Mouse (Mus musculus) stomach, embryonic 14.5 days (tissue): Measurements from ENCODE around the gene 2610301B20Rik. TPM values are rescaled to one million over a fixed set of nuclear protein-coding genes. Genes with fewer than 3 reads are reported as not detected.
A peak's percentile ranks its signal among the peaks of the same experiment; 100 is the strongest.

ENCODE experiments used
- ATAC-seq: fragments of 200-750 bp; cut with Nextera tagmentation; 2 replicates; pipeline ENCODE4 v1.8.0; 2017; ENCODE audit warnings: low read depth, moderate TSS enrichment; ENCODE audit not compliant: insufficient number of reproducible peaks, insufficient read depth, low FRiP score
- H3K27ac ChIP-seq: fragments of 300-500 bp; sonication (generic); 2 replicates; pipeline ENCODE4 v1.5.1; 2014; ENCODE audit warnings: mild to moderate bottlenecking, low read length, moderate library complexity, mixed read lengths
- H3K27me3 ChIP-seq: fragments of 300-500 bp; sonication (generic); 2 replicates; pipeline ENCODE4 v1.6.1; 2014; ENCODE audit warnings: low read length, control low read depth, mixed read lengths; ENCODE audit not compliant: control insufficient read depth, insufficient read depth
- H3K36me3 ChIP-seq: fragments of 300-500 bp; sonication (generic); 2 replicates; pipeline ENCODE4 v1.6.1; 2014; ENCODE audit warnings: mild to moderate bottlenecking, control low read depth, low read length, moderate library complexity, mixed read lengths; ENCODE audit not compliant: control insufficient read depth, insufficient read depth
- H3K4me1 ChIP-seq: fragments of 300-500 bp; sonication (generic); 2 replicates; pipeline ENCODE4 v1.6.1; 2014; ENCODE audit warnings: low read length, control low read depth, mixed read lengths; ENCODE audit not compliant: control insufficient read depth, insufficient read depth
- H3K4me2 ChIP-seq: fragments of 300-500 bp; sonication (generic); replicated peaks from 2 replicates; pipeline ENCODE4 v1.6.1; 2014; ENCODE audit warnings: low read depth, low read length, control low read depth
- H3K4me3 ChIP-seq: fragments of 300-500 bp; sonication (generic); 2 replicates; pipeline ENCODE4 v1.5.1; 2014; ENCODE audit warnings: low read depth, low read length, control low read depth
- H3K9ac ChIP-seq: fragments of 300-500 bp; sonication (generic); replicated peaks from 2 replicates; pipeline ENCODE4 v1.6.1; 2014; ENCODE audit warnings: low read depth, mild to moderate bottlenecking, control low read depth, low read length, moderate library complexity, mixed read lengths
- H3K9me3 ChIP-seq: fragments of 300-500 bp; sonication (generic); 2 replicates; pipeline ENCODE4 v1.6.1; 2016; ENCODE audit warnings: low read depth, low read length, control low read depth; ENCODE audit not compliant: control insufficient read depth
- WGBS: fragments of 180-500 bp; shearing (Covaris S2); extraction: QIAGEN DNeasy Blood & Tissue Kit; methylation state at CpG from one replicate; pipeline ENCODE4 v1.1.7; 2014; 5-methylcytosine and 5-hydroxymethylcytosine counted together
- polyA plus RNA-seq: library from polyadenylated mRNA; unstranded; fragments of >200 nt; fragmentation: Nextera tagmentation; extraction: Ambion mirVana; gene quantifications from 2 replicates; pipeline ENCODE4 v1.2.1, GENCODE M21; 2014

Gene 2610301B20Rik
- polyA plus RNA-seq, 1 experiment from 2014 or later = 28.7 TPM

DNA sequence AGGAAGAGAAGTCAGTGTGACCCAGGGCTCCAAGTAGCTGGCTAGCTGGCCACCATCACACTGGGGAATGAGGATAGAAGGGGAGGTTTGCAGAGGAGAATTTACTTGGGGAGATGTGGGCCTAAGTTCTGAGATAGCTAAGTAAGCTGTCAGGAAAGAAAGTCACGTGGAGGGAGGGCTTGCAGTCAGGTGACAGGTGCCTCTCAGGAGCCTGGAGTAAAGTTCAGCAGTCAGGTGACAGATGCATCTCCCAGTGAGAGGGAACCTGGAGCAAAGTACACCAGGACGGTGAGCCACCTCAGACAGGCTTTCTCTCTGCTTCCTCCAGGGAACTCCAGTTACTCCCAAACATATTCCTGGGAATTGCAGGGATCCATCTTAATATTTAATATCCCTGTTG, 49.8 kb downstream of the 2610301B20Rik start:
- Histone ChIP-seq H3K9ac (no peak overlapping the region), H3K36me3 (no peaks in the 10 kb centered on the region), H3K9me3 (no peaks in the 10 kb centered on the region), H3K4me1 (no peaks in the 10 kb centered on the region), H3K4me3 (no peak overlapping the region), H3K4me2 (no peak overlapping the region), H3K27me3 (no peaks in the 10 kb centered on the region), H3K27ac (no peak overlapping the region)
- WGBS = 75% methylated on average over 2 of the region's 2 CpGs
- no peak for ATAC-seq

DNA sequence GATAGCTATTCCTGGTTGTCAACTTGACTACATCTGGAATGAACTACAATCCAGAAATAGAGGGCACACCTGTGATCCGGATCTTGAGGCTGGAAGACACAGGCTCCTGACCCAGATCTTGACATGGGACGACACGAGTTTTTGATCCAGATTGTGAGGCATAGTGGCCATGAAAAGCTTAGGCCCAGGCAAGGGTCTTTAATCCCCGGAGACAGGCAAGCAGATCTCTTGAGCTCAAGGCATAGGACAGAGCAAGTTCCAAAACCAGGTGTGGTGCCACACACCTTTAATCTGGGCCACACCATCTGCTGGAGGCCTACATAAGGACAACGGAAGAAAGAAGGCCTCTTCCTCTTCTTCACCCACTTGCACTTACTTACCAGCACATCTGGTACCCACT, 50.2 kb downstream of the 2610301B20Rik start:
- no peak for ATAC-seq
- Histone ChIP-seq H3K9me3 (no peaks in the 10 kb centered on the region), H3K27me3 (no peaks in the 10 kb centered on the region), H3K4me1 (no peaks in the 10 kb centered on the region), H3K27ac (no peak overlapping the region), H3K4me2 (no peak overlapping the region), H3K9ac (no peak overlapping the region), H3K36me3 (no peaks in the 10 kb centered on the region), H3K4me3 (no peak overlapping the region)
- 83% methylated on average over 5 of the region's 5 CpGs for WGBS

DNA sequence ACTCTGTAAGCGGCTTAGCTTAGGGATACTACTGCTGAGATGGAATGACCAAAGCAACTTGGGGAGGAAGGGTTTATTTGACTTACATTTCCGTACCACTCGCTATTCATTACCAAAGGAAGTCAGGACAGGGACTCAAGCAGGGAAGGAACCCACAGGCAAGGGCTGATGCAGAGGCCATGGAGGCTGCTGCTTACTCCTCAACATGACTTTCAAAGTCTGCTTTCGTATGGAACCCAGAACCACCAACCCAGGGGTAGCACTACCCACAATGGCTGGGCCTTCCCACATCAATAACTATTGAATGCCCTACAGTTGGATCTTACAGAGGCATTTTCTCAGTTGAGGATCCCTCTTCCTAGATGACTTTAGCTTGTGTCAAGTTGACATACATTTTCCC, 52.1 kb downstream of the 2610301B20Rik start:
- no peak for ATAC-seq
- H3K4me2 ChIP-seq = no peak overlapping the region
- H3K9ac ChIP-seq = no peak overlapping the region
- H3K27ac ChIP-seq = no peak overlapping the region
- no peaks in the 10 kb centered on the region for H3K9me3 ChIP-seq
- WGBS = 85% methylated on average over 4 of the region's 4 CpGs
- no peaks in the 10 kb centered on the region for H3K27me3 ChIP-seq
- H3K36me3 ChIP-seq = no peaks in the 10 kb centered on the region
- no peak overlapping the region for H3K4me3 ChIP-seq
- H3K4me1 ChIP-seq = no peaks in the 10 kb centered on the region

DNA sequence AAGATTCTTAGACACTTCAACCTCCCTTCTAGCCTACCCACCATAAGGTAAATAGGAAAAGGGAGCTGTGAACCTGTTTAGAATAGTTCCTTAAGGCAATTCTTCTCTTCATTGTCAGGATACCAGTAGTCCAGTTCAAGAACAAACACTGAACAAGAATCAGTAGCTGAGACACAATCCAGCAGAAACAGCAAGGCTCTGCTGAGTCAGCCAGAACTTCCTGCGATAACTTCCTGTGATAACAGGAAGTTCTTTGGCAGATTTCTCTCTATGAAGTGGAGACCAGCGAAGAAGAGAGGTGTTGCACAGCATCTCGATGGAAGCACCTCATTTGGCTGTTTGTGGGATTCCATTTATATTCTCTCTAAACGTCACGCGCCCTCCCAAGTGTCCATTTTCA, 53.9 kb downstream of the 2610301B20Rik start:
- Histone ChIP-seq H3K27me3 (no peaks in the 10 kb centered on the region), H3K4me1 (no peaks in the 10 kb centered on the region), H3K4me3 (no peak overlapping the region), H3K9ac (no peak overlapping the region), H3K36me3 (no peaks in the 10 kb centered on the region), H3K9me3 (no peaks in the 10 kb centered on the region), H3K4me2 (no peak overlapping the region), H3K27ac (no peak overlapping the region)
- ATAC-seq = no peak
- 91% methylated on average over 6 of the region's 6 CpGs for WGBS

DNA sequence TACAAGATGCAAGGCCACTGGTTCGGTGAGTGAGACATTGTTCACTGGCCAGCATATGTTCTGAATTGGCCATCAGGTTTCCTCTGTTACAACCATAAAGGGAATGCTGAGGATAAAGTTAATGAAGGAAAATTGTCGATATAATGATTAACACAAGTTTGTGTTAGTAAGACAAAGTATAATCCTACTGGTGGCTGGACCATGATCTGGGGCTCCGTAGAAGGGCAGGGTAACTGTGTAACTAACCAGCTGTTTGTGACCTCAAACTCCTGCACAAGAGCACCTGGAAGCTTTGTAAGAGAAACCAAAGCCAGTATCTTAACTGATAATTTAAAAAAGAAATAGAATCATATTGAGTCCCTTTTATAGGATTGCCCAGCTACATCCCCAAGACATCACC, 55.4 kb downstream of the 2610301B20Rik start:
- H3K9ac ChIP-seq = no peak overlapping the region
- H3K36me3 ChIP-seq = no peaks in the 10 kb centered on the region
- no peak for ATAC-seq
- H3K9me3 ChIP-seq = no peaks in the 10 kb centered on the region
- H3K27me3 ChIP-seq = no peaks in the 10 kb centered on the region
- H3K4me1 ChIP-seq = no peaks in the 10 kb centered on the region
- WGBS = 82% methylated on average over 3 of the region's 3 CpGs
- H3K27ac ChIP-seq = no peak overlapping the region
- no peak overlapping the region for H3K4me2 ChIP-seq
- no peak overlapping the region for H3K4me3 ChIP-seq

DNA sequence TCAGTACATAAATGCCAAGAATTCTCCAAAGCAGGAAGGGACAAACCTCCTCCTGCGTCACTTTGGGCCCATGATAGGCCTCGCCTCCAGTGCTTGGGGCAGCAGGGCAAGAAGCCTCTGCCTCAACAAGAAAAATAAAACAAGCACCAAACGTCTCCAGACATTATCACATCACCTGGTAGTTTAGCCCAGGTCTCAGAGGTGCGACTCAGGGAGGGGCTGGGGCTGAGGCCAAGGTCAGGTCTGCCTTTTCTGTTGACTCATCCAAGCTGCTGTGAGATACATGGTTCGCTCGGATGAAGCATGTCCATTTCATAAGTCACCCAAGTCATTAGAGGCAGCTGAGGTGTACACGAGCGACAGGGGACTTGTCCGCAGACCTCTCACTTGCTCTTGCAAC, 56.7 kb downstream of the 2610301B20Rik start:
- H3K4me1 ChIP-seq = no peaks in the 10 kb centered on the region
- no peaks in the 10 kb centered on the region for H3K27me3 ChIP-seq
- H3K36me3 ChIP-seq = no peaks in the 10 kb centered on the region
- ATAC-seq = no peak
- H3K9ac ChIP-seq = no peak overlapping the region
- H3K4me3 ChIP-seq = no peak overlapping the region
- H3K27ac ChIP-seq = no peak overlapping the region
- no peaks in the 10 kb centered on the region for H3K9me3 ChIP-seq
- WGBS = 69% methylated on average over 9 of the region's 9 CpGs
- H3K4me2 ChIP-seq = no peak overlapping the region

DNA sequence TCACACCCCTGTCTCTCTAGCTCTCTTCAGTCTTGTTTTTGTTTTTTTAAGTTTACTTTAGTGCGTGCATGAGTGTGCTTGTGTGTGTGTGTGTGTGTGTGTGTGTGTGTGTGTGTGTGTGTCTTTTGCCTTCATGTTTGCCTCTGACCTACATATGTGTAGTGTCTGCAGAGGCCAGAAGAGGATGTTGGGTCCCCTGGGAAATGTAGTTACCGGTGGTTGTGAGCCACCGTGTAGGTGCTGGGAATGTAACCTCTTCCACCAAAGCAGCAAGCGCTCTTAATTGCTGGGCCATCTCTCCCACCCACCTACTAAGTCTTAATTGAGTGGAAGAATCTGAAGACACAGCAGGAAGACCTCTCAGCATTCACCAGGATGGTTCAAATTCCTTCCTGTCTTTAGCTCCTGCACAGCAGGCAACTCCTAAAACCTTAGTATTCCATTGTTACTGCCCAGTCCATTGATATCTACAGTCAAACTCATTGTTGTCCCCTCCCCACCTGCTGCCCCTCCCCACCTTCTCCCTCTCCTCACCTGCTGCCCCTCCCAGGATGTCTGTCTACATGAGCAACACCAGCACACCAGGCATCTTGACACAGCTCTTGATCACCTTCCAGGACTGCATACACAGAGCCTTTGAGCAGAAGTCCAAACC, 57.9 kb downstream of the 2610301B20Rik start:
- no peak for ATAC-seq
- Histone ChIP-seq H3K27me3 (no peaks in the 10 kb centered on the region), H3K9me3 (no peaks in the 10 kb centered on the region), H3K9ac (no peak overlapping the region), H3K4me2 (no peak overlapping the region), H3K27ac (no peak overlapping the region), H3K4me3 (no peak overlapping the region), H3K4me1 (no peaks in the 10 kb centered on the region), H3K36me3 (no peaks in the 10 kb centered on the region)
- WGBS = 70% methylated on average over 4 of the region's 4 CpGs

DNA sequence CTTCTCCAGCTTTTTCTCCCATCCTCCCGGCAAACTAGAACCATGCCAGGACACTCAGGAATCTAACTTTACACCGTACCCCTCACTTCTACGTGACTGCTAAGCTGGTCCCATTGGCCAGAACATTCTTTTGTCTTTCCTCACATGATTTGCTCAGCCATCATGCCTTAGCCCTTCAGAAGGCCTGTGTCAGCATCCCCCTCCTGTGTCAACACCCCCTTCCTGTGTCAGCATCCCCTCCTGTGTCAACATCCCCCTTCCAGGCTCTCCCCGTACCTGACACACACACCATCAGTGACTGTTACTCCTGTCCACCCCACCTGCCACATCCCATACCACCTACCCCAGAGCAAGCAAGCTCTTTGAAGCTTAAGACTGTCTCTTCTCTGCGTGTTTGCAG, 58.5 kb downstream of the 2610301B20Rik start:
- 64% methylated on average over 5 of the region's 5 CpGs for WGBS
- ATAC-seq = 0 out of 2 replicates have a peak, but pooled peaks have one; percentile 37

DNA sequence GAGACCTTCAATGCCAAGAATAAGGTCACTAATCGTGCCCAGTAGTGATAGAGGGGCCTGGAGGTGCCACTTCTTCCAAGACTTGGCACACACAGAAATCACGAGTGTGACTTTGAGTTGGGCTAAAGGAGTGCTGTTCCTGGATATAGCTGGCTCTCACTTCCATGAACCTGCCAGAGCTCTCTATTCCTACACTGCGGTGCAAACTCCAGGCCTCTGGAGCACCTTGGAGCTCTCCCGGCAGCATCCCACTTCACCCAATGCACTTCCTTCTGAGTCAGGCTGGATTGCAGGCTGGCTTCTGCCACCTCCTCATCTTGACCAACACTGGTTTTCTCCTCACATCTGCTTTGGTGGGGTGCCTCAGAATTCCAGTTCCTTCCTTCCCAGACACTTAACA, 62.5 kb downstream of the 2610301B20Rik start:
- H3K27me3 ChIP-seq = no peaks in the 10 kb centered on the region
- no peak for ATAC-seq
- H3K9ac ChIP-seq = no peak overlapping the region
- no peaks in the 10 kb centered on the region for H3K36me3 ChIP-seq
- no peak overlapping the region for H3K4me2 ChIP-seq
- H3K27ac ChIP-seq = no peak overlapping the region
- no peaks in the 10 kb centered on the region for H3K9me3 ChIP-seq
- no peak overlapping the region for H3K4me3 ChIP-seq
- 86% methylated on average over 4 of the region's 4 CpGs for WGBS
- H3K4me1 ChIP-seq = no peaks in the 10 kb centered on the region

More for the DNA sequence above, 58.5 kb downstream of the 2610301B20Rik start:
- Histone ChIP-seq H3K9ac (no peak overlapping the region), H3K4me3 (no peak overlapping the region), H3K4me1 (no peaks in the 10 kb centered on the region), H3K27ac (no peak overlapping the region), H3K36me3 (no peaks in the 10 kb centered on the region), H3K4me2 (no peak overlapping the region), H3K9me3 (no peaks in the 10 kb centered on the region), H3K27me3 (no peaks in the 10 kb centered on the region)
